Mouse (Mus musculus) testis, adult 2 months (tissue): ENCODE measurements around the gene Ccdc155. TPM values are rescaled to one million over a fixed set of nuclear protein-coding genes. Genes with fewer than 3 reads are reported as not detected.

ENCODE experiments used
- H3K27ac ChIP-seq: fragments of 200-500 bp; 2 replicates; pipeline ENCODE4 v1.5.1; 2012; ENCODE audit warnings: low read depth, low read length; ENCODE audit not compliant: control insufficient read depth, insufficient read depth
- H3K27me3 ChIP-seq: fragments of 200-500 bp; 2 replicates; pipeline ENCODE4 v1.6.1; 2012; ENCODE audit warnings: mild to moderate bottlenecking, low read length, moderate library complexity; ENCODE audit not compliant: control insufficient read depth, insufficient read depth
- H3K36me3 ChIP-seq: fragments of 200-500 bp; 2 replicates; pipeline ENCODE4 v1.6.1; 2012; ENCODE audit warnings: mild to moderate bottlenecking, low read length; ENCODE audit not compliant: control insufficient read depth, insufficient read depth
- H3K4me1 ChIP-seq: fragments of 200-500 bp; 2 replicates; pipeline ENCODE4 v1.6.1; 2012; ENCODE audit warnings: low read length; ENCODE audit not compliant: control insufficient read depth, insufficient read depth
- H3K4me3 ChIP-seq: fragments of 200-500 bp; 2 replicates; pipeline ENCODE4 v1.5.1; 2012; ENCODE audit warnings: low read depth, mild to moderate bottlenecking, low read length, moderate library complexity, mixed read lengths; ENCODE audit not compliant: control insufficient read depth
- CTCF ChIP-seq: fragments of 200-500 bp; IDR thresholded peaks from 2 replicates; pipeline ENCODE4 v1.5.1; 2012; ENCODE audit warnings: low read depth, mild to moderate bottlenecking, inconsistent platforms, low read length, moderate library complexity; ENCODE audit not compliant: control insufficient read depth, insufficient read depth, insufficient replicate concordance
- POLR2A ChIP-seq: fragments of 200-500 bp; IDR thresholded peaks from 2 replicates; pipeline ENCODE4 v1.6.1; 2012; ENCODE audit warnings: low read depth, mild to moderate bottlenecking, inconsistent platforms, low read length, moderate library complexity; ENCODE audit not compliant: control insufficient read depth
- polyA plus RNA-seq: library from polyadenylated mRNA; depleted of rRNA; stranded (reverse); fragments of >200 nt; gene quantifications from 2 replicates; pipeline ENCODE4 v1.2.3, GENCODE M21; 2012

Ccdc155 gene
- polyA plus RNA-seq, 1 experiment, result 78.3 TPM

DNA sequence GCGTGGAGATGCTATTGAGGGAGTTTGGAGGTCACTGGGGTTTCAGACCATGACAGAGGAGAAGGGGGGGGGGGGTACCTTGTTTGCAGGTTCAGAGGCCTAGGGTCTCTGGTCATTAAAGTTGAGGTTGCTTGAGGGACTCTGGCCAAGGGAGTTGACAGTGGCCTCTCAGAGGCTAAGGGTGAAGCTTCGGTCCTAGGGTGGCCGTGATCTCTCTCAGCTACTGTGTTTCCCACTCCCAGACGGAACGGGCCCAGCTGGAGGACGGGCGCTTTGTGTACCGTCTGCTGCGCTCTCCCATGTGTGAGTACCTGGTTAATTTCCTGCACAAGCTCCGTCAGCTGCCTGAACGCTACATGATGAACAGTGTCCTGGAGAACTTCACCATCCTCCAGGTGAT is 27.2 kb upstream of the Ccdc155 start:
- H3K27ac ChIP-seq, result no peak overlapping the region
- peaks cover 14% of the 10 kb centered on the region for H3K4me1 ChIP-seq
- TF ChIP-seq POLR2A, result no peak
- no peak for TF ChIP-seq CTCF
- H3K4me3 ChIP-seq, result no peak overlapping the region
- no peaks in the 10 kb centered on the region for H3K27me3 ChIP-seq
- H3K36me3 ChIP-seq, result no peaks in the 10 kb centered on the region

GRCm38 (mm10) chr7:45231192-45231591 is 26.5 kb upstream of the Ccdc155 start:
- H3K36me3 ChIP-seq, result no peaks in the 10 kb centered on the region
- peaks cover 14% of the 10 kb centered on the region for H3K4me1 ChIP-seq
- no peak overlapping the region for H3K27ac ChIP-seq
- no peak overlapping the region for H3K4me3 ChIP-seq
- TF ChIP-seq CTCF (no peak), POLR2A (no peak)
- H3K27me3 ChIP-seq, result no peaks in the 10 kb centered on the region

GRCm38 (mm10) chr7:45229459-45230203 is 24.9 kb upstream of the Ccdc155 start:
- Histone ChIP-seq H3K27ac (no peak overlapping the region), H3K4me1 (peaks cover 8% of the 10 kb centered on the region), H3K27me3 (no peaks in the 10 kb centered on the region), H3K36me3 (no peaks in the 10 kb centered on the region), H3K4me3 (no peak overlapping the region)
- TF ChIP-seq CTCF (no peak), POLR2A (no peak)

- no peak overlapping the region for H3K27ac ChIP-seq
Measured at GRCm38 (mm10) chr7:45229046-45229445, 24.4 kb upstream of the Ccdc155 start.

GRCm38 (mm10) chr7:45228548-45228947 is 23.9 kb upstream of the Ccdc155 start:
- Histone ChIP-seq H3K36me3 (no peaks in the 10 kb centered on the region), H3K27me3 (no peaks in the 10 kb centered on the region), H3K27ac (no peak overlapping the region), H3K4me1 (peaks cover under 1% of the 10 kb centered on the region), H3K4me3 (no peak overlapping the region)
- TF ChIP-seq POLR2A (no peak), CTCF (no peak)

More at GRCm38 (mm10) chr7:45229046-45229445, 24.4 kb upstream of the Ccdc155 start:
- H3K36me3 ChIP-seq, result no peaks in the 10 kb centered on the region
- H3K27me3 ChIP-seq, result no peaks in the 10 kb centered on the region
- peaks cover 6% of the 10 kb centered on the region for H3K4me1 ChIP-seq
- TF ChIP-seq POLR2A, result no peak
- no peak overlapping the region for H3K4me3 ChIP-seq

DNA sequence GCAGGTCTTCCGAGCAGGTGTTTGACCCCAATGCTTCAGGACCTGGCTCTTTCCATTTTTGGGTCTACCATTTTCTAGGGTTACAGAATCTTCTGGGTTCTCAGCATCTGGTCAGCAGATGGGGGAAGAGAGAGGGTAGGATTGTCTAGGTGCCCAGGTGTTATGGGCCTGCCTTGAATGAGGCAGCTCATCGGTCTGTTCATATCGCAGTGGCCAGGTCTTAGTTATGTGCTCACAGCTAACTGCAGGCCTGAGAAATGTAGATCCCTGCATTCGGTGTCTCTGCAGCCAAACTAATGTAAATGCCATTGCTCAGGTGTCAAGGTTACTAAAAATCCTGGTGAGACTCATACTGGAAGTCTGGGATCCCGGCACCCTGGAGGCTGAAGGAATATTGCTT is 21.7 kb upstream of the Ccdc155 start:
- Histone ChIP-seq H3K4me3 (no peak overlapping the region), H3K27me3 (no peaks in the 10 kb centered on the region), H3K4me1 (no peaks in the 10 kb centered on the region), H3K36me3 (no peaks in the 10 kb centered on the region), H3K27ac (no peak overlapping the region)
- no peak for TF ChIP-seq CTCF
- TF ChIP-seq POLR2A, result no peak

GRCm38 (mm10) chr7:45224826-45225225 is 20.1 kb upstream of the Ccdc155 start:
- H3K4me3 ChIP-seq, result no peak overlapping the region
- H3K27me3 ChIP-seq, result no peaks in the 10 kb centered on the region
- H3K4me1 ChIP-seq, result peaks cover 2% of the 10 kb centered on the region
- H3K27ac ChIP-seq, result no peak overlapping the region
- no peak for TF ChIP-seq POLR2A
- no peak for TF ChIP-seq CTCF
- H3K36me3 ChIP-seq, result no peaks in the 10 kb centered on the region

DNA sequence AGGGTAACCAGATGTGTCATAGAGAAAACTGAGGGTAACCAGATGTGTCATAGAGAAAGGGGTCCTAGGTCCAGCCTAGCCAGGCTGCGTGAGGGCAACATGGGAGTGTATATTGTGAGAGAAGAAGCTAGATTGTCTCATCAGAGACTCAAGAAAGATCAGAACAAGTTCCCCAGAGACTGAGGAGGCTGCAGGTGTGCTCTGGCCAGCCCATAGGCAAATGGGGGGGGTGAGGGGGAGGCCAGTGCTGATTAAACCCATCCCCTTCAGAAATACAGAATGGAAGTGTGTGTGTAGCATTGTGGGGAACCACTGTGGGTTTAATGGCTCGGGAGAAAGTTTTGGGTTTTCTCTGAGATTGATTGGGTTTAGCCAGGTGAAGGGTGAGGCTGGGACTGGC is 17.0 kb upstream of the Ccdc155 start:
- no peak overlapping the region for H3K27ac ChIP-seq
- H3K27me3 ChIP-seq, result no peaks in the 10 kb centered on the region
- TF ChIP-seq POLR2A (no peak), CTCF (no peak)
- H3K4me3 ChIP-seq, result peak overlapping the region; percentile 59
- H3K4me1 ChIP-seq, result peaks cover 7% of the 10 kb centered on the region
- no peaks in the 10 kb centered on the region for H3K36me3 ChIP-seq
